Mouse (Mus musculus) left cerebral cortex, postnatal 25 days (tissue): ENCODE results near the gene Asb6. TPM values are rescaled to one million over a fixed set of nuclear protein-coding genes. Genes with fewer than 3 reads are reported as not detected.

Experiments
- DNase-seq, 2 experiments: peaks; one replicate each; pipeline ENCODE4 v3.0.0; 2022; ENCODE audit warnings: low spot score in 2 of 2, mixed read lengths in 1 of 2
- intact Hi-C: fragments of 180-260 bp; cut with DNase I; formaldehyde crosslinking; loops from one replicate; pipeline ENCODE4 v1.15.1; 2025
- total RNA-seq, 2 experiments: library from RNA; stranded (reverse); gene quantifications; 2 replicates each; pipeline ENCODE4 v1.2.3; 2021

The Asb6 gene
- total RNA-seq, 2 experiments from 2014 or later, result 36.7 to 38.6 TPM

DNA sequence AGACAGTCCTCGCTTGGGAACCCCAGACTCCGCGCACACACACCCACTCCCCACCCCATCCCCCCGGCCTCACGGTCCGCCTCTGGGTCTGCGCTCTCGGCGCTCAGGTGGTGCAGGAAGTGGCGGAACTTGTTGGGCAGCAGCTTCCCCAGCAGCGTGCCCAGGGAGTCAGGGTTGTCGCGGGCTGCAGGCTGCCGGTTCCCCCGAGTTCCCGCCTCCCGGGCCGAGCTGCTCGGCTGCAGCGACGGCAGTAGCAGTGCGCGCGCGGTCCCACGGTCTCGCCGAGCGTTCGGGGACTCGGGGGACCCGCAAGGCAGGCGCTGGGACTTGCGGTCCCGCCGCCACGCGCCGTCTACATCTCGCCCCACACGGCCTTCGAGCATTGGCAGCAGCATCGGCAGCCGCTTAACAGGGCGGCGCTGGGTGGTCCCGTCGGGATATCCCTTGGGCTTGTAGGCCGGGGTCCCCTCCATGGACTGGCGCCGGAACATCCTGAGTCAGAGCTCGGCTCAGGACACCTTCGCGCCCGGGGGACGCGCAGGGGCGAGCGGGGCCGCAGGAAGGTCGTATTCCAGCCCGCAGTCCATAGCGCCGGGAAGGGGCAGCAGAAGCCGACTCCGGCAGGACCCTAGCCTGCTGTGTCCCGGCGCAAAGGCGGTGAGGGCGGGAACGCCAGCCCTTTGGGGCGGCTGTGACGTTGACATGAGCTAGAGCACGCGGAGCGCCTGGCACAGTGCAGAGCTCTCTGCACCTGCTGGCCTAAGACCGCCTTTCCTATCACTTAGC, 28.9 kb downstream of the Asb6 start:
- intact Hi-C loops, result no loop called here
- peak in 1 of 2 experiments; percentile 28 for DNase-seq

GRCm38 (mm10) chr2:30800671-30801066, 29.5 kb downstream of the Asb6 start:
- intact Hi-C loops, result no loop called here
- DNase-seq, result no peak

- intact Hi-C loops, result no loop called here
- peak in 1 of 2 experiments; percentile 35 for DNase-seq
Observed at GRCm38 (mm10) chr2:30799456-30799855, 30.7 kb downstream of the Asb6 start.

GRCm38 (mm10) chr2:30796382-30796781, 33.8 kb downstream of the Asb6 start:
- DNase-seq, result peak; percentile 92 to 97
- intact Hi-C loops, result no loop called here

DNA sequence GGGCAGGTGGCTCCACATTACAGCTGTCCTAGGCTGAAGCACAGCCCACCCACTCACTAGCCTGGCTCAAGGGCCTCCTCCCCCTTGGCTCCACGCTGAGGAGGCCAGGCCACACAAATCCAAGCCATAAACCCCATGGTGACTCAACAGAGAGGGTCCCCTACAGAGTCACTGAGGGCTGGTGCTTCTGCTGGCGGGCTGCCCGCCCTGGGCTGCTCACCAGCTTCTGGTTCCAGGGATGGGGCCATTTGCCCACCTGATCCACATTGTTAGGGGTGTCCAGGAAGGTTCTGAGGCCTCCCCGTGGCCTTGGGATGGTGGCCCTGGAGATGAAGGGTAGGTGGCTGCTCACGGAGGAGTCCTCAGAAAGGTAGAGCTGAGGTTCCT, 34.3 kb downstream of the Asb6 start:
- DNase-seq, result no peak
- intact Hi-C loops, result loop anchor here (2.0 kb wide), 2 partner anchors 83 to 139 kb away; no protein-coding TSS in a partner anchor

GRCm38 (mm10) chr2:30795271-30795888, 34.8 kb downstream of the Asb6 start:
- no peak for DNase-seq
- intact Hi-C loops, result loop anchor here (2.0 kb wide), 2 partner anchors 83 to 139 kb away; no protein-coding TSS in a partner anchor

GRCm38 (mm10) chr2:30794179-30795108, 35.7 kb downstream of the Asb6 start:
- intact Hi-C loops, result loop anchor here (1.0 to 5.0 kb wide), 6 partner anchors 82 to 358 kb away; no protein-coding TSS in a partner anchor
- DNase-seq, result peak; percentile 96

GRCm38 (mm10) chr2:30792061-30792460, 38.1 kb downstream of the Asb6 start:
- no peak for DNase-seq
- intact Hi-C loops, result loop anchor here (5.0 kb wide), 2 partner anchors 135 to 180 kb away; no protein-coding TSS in a partner anchor

- intact Hi-C loops, result no loop called here
- DNase-seq, result no peak
Observed at GRCm38 (mm10) chr2:30787466-30787865, 42.7 kb downstream of the Asb6 start.

DNA sequence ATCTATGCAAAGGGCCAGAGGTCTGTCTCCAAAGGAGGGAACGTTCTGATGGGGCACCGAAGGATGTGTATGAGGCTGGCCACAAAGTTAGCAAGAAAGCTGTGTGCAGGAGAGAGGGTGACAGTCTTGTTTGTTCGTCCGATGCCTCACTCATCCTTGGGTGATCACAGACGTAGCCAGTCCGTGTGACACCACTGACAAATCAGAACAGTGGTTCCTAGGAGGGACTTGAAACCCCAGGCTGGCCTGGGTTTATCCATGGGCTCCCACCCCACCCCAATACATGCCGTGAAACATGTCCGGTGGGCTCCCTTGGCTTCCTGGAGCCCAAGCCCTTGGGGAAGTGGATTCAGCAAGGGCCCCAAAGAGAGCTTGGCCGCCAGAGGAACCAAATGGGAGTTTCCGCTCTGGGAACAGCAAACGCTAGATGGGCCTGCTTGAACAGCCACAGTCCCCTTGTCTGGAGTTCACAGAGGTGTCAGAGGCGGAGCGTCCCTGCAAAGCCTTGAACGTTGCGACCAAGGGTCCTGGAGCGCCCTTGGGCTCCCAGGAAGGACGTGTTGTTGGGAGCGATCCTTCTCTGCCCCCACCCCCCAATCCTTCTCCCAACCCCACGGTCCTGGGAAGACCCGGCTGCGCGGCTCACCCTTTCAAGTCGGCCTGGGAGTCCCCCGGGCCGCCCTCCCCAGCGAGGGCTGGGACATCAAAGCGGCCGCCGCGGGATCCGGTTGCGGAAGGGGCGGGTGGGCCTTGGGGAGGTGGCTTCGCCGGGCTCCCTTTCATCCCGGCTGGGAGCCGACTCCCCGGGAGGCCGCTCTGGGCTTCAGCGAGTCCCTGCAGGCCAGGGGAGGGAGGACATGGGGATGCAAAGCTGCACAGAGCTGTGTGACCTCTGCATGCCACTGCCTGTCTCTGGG, 45.8 kb downstream of the Asb6 start:
- no peak for DNase-seq
- intact Hi-C loops, result no loop called here

- intact Hi-C loops, result no loop called here
Observed at GRCm38 (mm10) chr2:30783346-30783745, 46.8 kb downstream of the Asb6 start.

DNA sequence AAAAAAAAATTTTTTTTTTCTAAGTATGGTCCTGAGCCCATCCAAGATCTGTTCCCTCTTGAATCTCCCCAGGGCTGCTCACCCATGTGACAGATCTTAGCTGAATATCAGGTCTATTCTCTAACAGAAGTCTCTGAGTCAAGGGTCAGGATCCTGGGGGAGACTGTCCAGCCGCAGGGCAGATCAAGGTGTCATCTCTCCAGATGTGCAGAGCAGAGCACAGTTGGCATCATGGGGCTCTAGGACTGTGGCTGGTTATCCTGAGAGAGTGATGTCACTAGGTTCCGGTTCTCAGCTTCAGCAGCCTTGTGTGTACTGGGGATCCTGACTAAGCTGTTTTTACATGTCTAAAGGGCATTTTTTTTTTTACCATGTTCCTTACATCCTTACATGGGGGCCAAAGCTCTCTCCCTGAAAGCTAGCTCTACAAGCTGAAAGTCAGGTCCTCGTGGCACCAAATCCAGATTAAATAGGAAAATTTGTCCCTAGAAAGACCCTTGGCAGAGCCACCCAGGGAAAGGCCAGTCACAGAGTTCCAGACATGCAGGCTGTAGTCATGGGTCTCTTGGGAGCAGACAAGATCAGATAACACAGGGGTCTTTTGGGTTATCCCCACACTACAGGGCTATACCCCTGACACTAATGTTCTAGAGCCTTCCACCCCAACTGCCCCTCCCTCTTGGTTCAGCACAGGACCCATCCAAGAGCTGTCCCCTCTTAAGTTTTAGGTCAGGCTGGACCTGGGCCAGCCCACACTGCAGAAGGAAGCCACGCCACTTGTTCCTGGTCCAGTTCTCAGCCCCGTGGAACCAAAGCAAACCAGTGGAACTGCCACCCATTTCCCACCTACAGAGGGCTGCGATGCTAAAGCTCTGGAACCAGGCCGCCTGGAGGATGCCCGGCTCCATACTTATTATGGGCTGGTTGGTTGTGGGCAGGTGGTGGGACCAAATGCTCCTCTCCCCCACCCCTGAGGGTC, 47.5 kb downstream of the Asb6 start:
- no peak for DNase-seq
- intact Hi-C loops, result no loop called here

More at GRCm38 (mm10) chr2:30783346-30783745, 46.8 kb downstream of the Asb6 start:
- peak; percentile 75 to 89 for DNase-seq

DNA sequence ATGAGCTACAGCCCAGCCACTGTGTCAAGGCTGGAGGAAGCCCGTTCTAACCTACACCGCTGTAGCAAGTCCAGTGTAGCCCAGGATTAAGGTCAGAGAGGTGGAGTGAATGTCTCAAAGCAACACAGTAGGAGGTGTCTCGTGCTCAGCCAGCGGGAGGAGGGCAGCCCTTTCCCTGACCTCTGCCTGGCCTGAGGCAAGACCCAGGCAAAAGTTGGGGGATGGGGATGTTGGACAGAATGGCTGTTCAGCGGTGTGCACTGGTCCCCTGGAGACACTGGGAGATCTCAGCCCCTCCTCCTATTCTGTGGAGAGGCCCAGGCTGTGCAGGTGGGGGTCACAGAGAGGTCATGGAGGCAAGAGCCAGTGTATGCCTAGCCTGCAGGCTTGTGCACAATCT, 50.9 kb downstream of the Asb6 start:
- intact Hi-C loops, result no loop called here
- DNase-seq, result no peak

- intact Hi-C loops, result no loop called here
- no peak for DNase-seq
Observed at GRCm38 (mm10) chr2:30778235-30778634, 51.9 kb downstream of the Asb6 start.

DNA sequence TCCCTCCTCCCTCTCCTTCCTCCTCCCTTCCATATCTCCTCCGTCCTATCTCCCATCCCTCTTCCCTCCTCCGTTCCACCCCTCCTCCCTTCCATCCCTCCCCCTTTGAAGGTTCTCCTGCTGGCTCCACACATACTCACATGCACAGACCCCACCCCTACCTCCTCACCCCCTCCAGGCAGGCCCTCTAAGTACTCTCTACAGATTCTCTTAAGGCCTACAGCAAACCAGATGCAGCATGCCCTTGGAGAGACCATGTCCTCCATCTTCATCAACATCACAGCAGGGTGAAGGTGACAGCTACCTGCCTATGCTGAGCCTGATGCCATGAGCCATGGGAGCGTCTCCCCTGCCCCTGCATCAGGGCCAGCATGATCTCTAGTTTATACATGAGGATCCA, 52.9 kb downstream of the Asb6 start:
- DNase-seq, result no peak
- intact Hi-C loops, result no loop called here

- no peak for DNase-seq
- intact Hi-C loops, result no loop called here
Observed at GRCm38 (mm10) chr2:30775955-30776354, 54.2 kb downstream of the Asb6 start.

GRCm38 (mm10) chr2:30773313-30774005, 56.7 kb downstream of the Asb6 start:
- DNase-seq, result no peak
- intact Hi-C loops, result loop anchor here (2.0 kb wide), 1 partner anchor 55 kb away; no protein-coding TSS in a partner anchor
